Mouse (Mus musculus) liver (tissue): Measurements from ENCODE around the gene Spata13.

ENCODE experiments used
- DNase-seq: peaks from one replicate; pipeline ENCODE4 v3.0.0-alpha.2; 2020; ENCODE audit warnings: mixed read lengths

Gene Spata13

GRCm38 (mm10) chr14:60721938-60722337 lies 88.1 kb downstream of the Spata13 start:
- DNase-seq: no peak

- no peak for DNase-seq
Measured at GRCm38 (mm10) chr14:60726091-60726490, 92.3 kb downstream of the Spata13 start.

- DNase-seq: no peak
Measured at GRCm38 (mm10) chr14:60727130-60727529, 93.3 kb downstream of the Spata13 start.

- DNase-seq: no peak
Measured at GRCm38 (mm10) chr14:60732081-60732480, 98.3 kb downstream of the Spata13 start.

GRCm38 (mm10) chr14:60732787-60733186 lies 99.0 kb downstream of the Spata13 start:
- no peak for DNase-seq

GRCm38 (mm10) chr14:60733706-60734105 lies 99.9 kb downstream of the Spata13 start:
- no peak for DNase-seq

GRCm38 (mm10) chr14:60735206-60735605 lies 101.4 kb downstream of the Spata13 start:
- DNase-seq: no peak

- DNase-seq: no peak
Measured at GRCm38 (mm10) chr14:60735848-60736547, 102.2 kb downstream of the Spata13 start.

GRCm38 (mm10) chr14:60736591-60737192 lies 102.9 kb downstream of the Spata13 start:
- DNase-seq: peak; percentile 45

GRCm38 (mm10) chr14:60737202-60737611 lies 103.4 kb downstream of the Spata13 start:
- DNase-seq: no peak

- no peak for DNase-seq
Measured at GRCm38 (mm10) chr14:60738434-60738938, 104.7 kb downstream of the Spata13 start.

- no peak for DNase-seq
Measured at GRCm38 (mm10) chr14:60739155-60739554, 105.4 kb downstream of the Spata13 start.

GRCm38 (mm10) chr14:60739616-60740015 lies 105.8 kb downstream of the Spata13 start:
- DNase-seq: no peak

- DNase-seq: no peak
Measured at GRCm38 (mm10) chr14:60740507-60740906, 106.7 kb downstream of the Spata13 start.

- no peak for DNase-seq
Measured at GRCm38 (mm10) chr14:60741033-60741432, 107.2 kb downstream of the Spata13 start.

- no peak for DNase-seq
Measured at GRCm38 (mm10) chr14:60741490-60741981, 107.7 kb downstream of the Spata13 start.

- DNase-seq: no peak
Measured at GRCm38 (mm10) chr14:60743681-60744080, 109.9 kb downstream of the Spata13 start.

GRCm38 (mm10) chr14:60745201-60745600 lies 111.4 kb downstream of the Spata13 start:
- DNase-seq: no peak

GRCm38 (mm10) chr14:60746141-60746540 lies 112.3 kb downstream of the Spata13 start:
- DNase-seq: no peak

- DNase-seq: no peak
Measured at GRCm38 (mm10) chr14:60747154-60747870, 113.5 kb downstream of the Spata13 start.

- DNase-seq: no peak
Measured at GRCm38 (mm10) chr14:60749880-60750279, 116.1 kb downstream of the Spata13 start.

- DNase-seq: no peak
Measured at GRCm38 (mm10) chr14:60751581-60751980, 117.8 kb downstream of the Spata13 start.
